Mouse (Mus musculus) lung, adult 2 months (tissue): Measurements from ENCODE around the gene Mydgf.

Source experiments
- CTCF ChIP-seq: fragments of 200-500 bp; IDR thresholded peaks from 2 replicates; pipeline ENCODE4 v1.5.1; 2011; ENCODE audit warnings: mild to moderate bottlenecking, low read length, control low read depth; ENCODE audit not compliant: insufficient read depth
- POLR2A ChIP-seq: fragments of 200-500 bp; IDR thresholded peaks from 2 replicates; pipeline ENCODE4 v1.6.1; 2011; ENCODE audit warnings: low read depth, mild to moderate bottlenecking, control low read depth, low read length, borderline replicate concordance; ENCODE audit errors: extremely low read depth

- TF ChIP-seq CTCF = no peak
- TF ChIP-seq POLR2A = no peak
These were observed 10.6 kb upstream of the Mydgf start for GRCm38 (mm10) chr17:56194357-56194756.
